Mouse (Mus musculus) kidney, postnatal 0 days (tissue): ENCODE measurements at regions not wholly inside any gene's neighbourhood (a gene's known extent, or its start where the extent isn't known, plus 50 kb on each side); places are given as distances from the start of the nearest gene placed in this dataset.

Experiments
- ATAC-seq: fragments of 200-750 bp; cut with Nextera tagmentation; replicated peaks from 2 replicates; pipeline ENCODE4 v1.8.0; 2017; ENCODE audit warnings: low read depth, moderate number of reproducible peaks, moderate TSS enrichment, moderate library complexity; ENCODE audit not compliant: low FRiP score
- DNase-seq: peaks from one replicate; pipeline ENCODE4 v3.0.0-alpha.2; 2016; ENCODE audit warnings: low spot score
- H3K27ac ChIP-seq: fragments of 300-500 bp; sonication (generic); 2 replicates; pipeline ENCODE4 v1.5.1; 2014; ENCODE audit warnings: mild to moderate bottlenecking
- H3K27me3 ChIP-seq: fragments of 300-500 bp; sonication (generic); 2 replicates; pipeline ENCODE4 v1.6.1; 2014; ENCODE audit warnings: low read length, mixed read lengths; ENCODE audit not compliant: insufficient read depth
- H3K36me3 ChIP-seq: fragments of 300-500 bp; sonication (generic); 2 replicates; pipeline ENCODE4 v1.6.1; 2014; ENCODE audit warnings: low read length, mixed read lengths; ENCODE audit not compliant: insufficient read depth
- H3K4me1 ChIP-seq: fragments of 300-500 bp; sonication (generic); replicated peaks from 2 replicates; pipeline ENCODE4 v1.6.1; 2014; ENCODE audit warnings: antibody characterized with exemption, low read length, mixed read lengths; ENCODE audit not compliant: insufficient read depth
- H3K4me2 ChIP-seq: fragments of 300-500 bp; sonication (generic); 2 replicates; pipeline ENCODE4 v1.6.1; 2014; ENCODE audit warnings: mild to moderate bottlenecking, low read length, moderate library complexity, mixed read lengths
- H3K4me3 ChIP-seq: fragments of 300-500 bp; sonication (generic); replicated peaks from 2 replicates; pipeline ENCODE4 v1.5.1; 2014; ENCODE audit warnings: low read depth, low read length
- H3K9ac ChIP-seq: fragments of 300-500 bp; sonication (generic); 2 replicates; pipeline ENCODE4 v1.6.1; 2014; ENCODE audit warnings: low read depth, low read length
- H3K9me3 ChIP-seq: fragments of 300-500 bp; sonication (generic); replicated peaks from 2 replicates; pipeline ENCODE4 v1.6.1; 2016; ENCODE audit warnings: low read length, inconsistent platforms, mixed read lengths
- CTCF ChIP-seq: IDR thresholded peaks from 2 replicates; pipeline ENCODE4 v1.5.1; 2016; ENCODE audit warnings: antibody characterized with exemption, low read depth, mild to moderate bottlenecking, moderate library complexity
- WGBS: fragments of 180-500 bp; shearing (Covaris S2); extraction: QIAGEN DNeasy Blood & Tissue Kit; methylation state at CpG from one replicate; pipeline ENCODE4 v1.1.7; 2014; 5-methylcytosine and 5-hydroxymethylcytosine counted together

- ATAC-seq (peak; percentile 74), DNase-seq (peak; percentile 97)
- 5% methylated on average over 19 of the region's 19 CpGs for WGBS
- peak overlapping the region; percentile 23; the same call in 1 of the 2 replicates for H3K9ac ChIP-seq
- no peaks in the 10 kb centered on the region for H3K36me3 ChIP-seq
- H3K27ac ChIP-seq: peak overlapping the region; percentile 62; the same call in 1 of the 2 replicates
- peak; percentile 99 for TF ChIP-seq CTCF
- peak overlapping the region; percentile 62 for H3K4me2 ChIP-seq
- peaks cover 6% of the 10 kb centered on the region; the same call in 1 of the 2 replicates for H3K4me1 ChIP-seq
- H3K9me3 ChIP-seq: no peaks in the 10 kb centered on the region
- peak overlapping the region; percentile 38 for H3K4me3 ChIP-seq
- H3K27me3 ChIP-seq: no peaks in the 10 kb centered on the region
These were observed 137.6 kb upstream of the Slc24a2 start for GRCm38 (mm10) chr4:87367732-87368412.

- peak; percentile 79 for DNase-seq
- WGBS: 21% methylated on average over 6 of the region's 6 CpGs
- no peak overlapping the region for H3K4me2 ChIP-seq
These were observed 131.9 kb upstream of the Slc24a2 start for GRCm38 (mm10) chr4:87362201-87362600.

GRCm38 (mm10) chr4:87359483-87359882 is 129.2 kb upstream of the Slc24a2 start:
- DNase-seq (peak; percentile 65), ATAC-seq (no peak; the same call in 1 of the 2 replicates)
- Histone ChIP-seq H3K27me3 (no peaks in the 10 kb centered on the region), H3K4me2 (peak overlapping the region; percentile 48), H3K27ac (no peak overlapping the region), H3K4me1 (no peaks in the 10 kb centered on the region), H3K9me3 (no peaks in the 10 kb centered on the region), H3K9ac (no peak overlapping the region), H3K4me3 (no peak overlapping the region), H3K36me3 (no peaks in the 10 kb centered on the region)
- TF ChIP-seq CTCF: peak; percentile 68
- 29% methylated on average over 9 of the region's 9 CpGs for WGBS

More at GRCm38 (mm10) chr4:87362201-87362600, 131.9 kb upstream of the Slc24a2 start:
- Histone ChIP-seq H3K27me3 (no peaks in the 10 kb centered on the region), H3K9ac (no peak overlapping the region), H3K4me3 (no peak overlapping the region), H3K27ac (no peak overlapping the region), H3K4me1 (no peaks in the 10 kb centered on the region), H3K36me3 (no peaks in the 10 kb centered on the region), H3K9me3 (no peaks in the 10 kb centered on the region)
- 0 out of 2 replicates have a peak, but pooled peaks have one; percentile 29 for ATAC-seq
- TF ChIP-seq CTCF: peak; percentile 66

- 88% methylated on average over 3 of the region's 3 CpGs for WGBS
- TF ChIP-seq CTCF: no peak
These were observed 128.7 kb upstream of the Slc24a2 start for GRCm38 (mm10) chr4:87359004-87359403.

DNA sequence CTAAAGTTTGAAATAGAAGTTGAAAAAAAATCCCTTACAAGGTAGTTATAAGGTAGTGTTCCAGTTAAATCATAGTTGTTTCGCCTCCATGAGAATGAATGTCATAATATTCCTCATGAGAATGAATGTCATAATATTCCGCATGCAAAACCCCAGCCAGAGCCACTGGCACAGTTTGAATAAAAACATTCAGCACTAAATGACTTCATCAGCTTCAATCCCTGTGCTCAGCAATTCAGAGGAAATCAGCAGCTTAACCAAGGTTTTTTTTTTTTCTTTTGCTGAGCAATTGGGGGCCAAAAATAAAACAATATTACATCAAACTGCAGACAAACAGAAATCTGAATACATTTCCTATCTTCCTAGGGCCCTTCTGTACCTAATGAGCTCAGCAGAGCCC is 102.7 kb upstream of the Slc24a2 start:
- no peak for ATAC-seq
- no peaks in the 10 kb centered on the region for H3K36me3 ChIP-seq
- H3K27me3 ChIP-seq: no peaks in the 10 kb centered on the region
- H3K9me3 ChIP-seq: no peaks in the 10 kb centered on the region
- WGBS: 91% methylated on average over 2 of the region's 2 CpGs
- no peak for TF ChIP-seq CTCF
- no peak overlapping the region for H3K9ac ChIP-seq
- no peak overlapping the region for H3K27ac ChIP-seq
- DNase-seq: no peak
- H3K4me3 ChIP-seq: no peak overlapping the region
- no peak overlapping the region for H3K4me2 ChIP-seq
- H3K4me1 ChIP-seq: no peaks in the 10 kb centered on the region

More at GRCm38 (mm10) chr4:87359004-87359403, 128.7 kb upstream of the Slc24a2 start:
- no peaks in the 10 kb centered on the region for H3K4me1 ChIP-seq
- H3K36me3 ChIP-seq: no peaks in the 10 kb centered on the region
- DNase-seq (no peak), ATAC-seq (no peak)
- no peaks in the 10 kb centered on the region for H3K27me3 ChIP-seq
- H3K27ac ChIP-seq: no peak overlapping the region
- H3K9me3 ChIP-seq: no peaks in the 10 kb centered on the region
- H3K4me2 ChIP-seq: no peak overlapping the region
- H3K4me3 ChIP-seq: no peak overlapping the region
- H3K9ac ChIP-seq: no peak overlapping the region

GRCm38 (mm10) chr4:87329136-87329535 is 98.9 kb upstream of the Slc24a2 start:
- no peak for ATAC-seq

More at GRCm38 (mm10) chr4:87329136-87329535, 98.9 kb upstream of the Slc24a2 start:
- Histone ChIP-seq H3K9ac (no peak overlapping the region), H3K36me3 (no peaks in the 10 kb centered on the region), H3K27me3 (no peaks in the 10 kb centered on the region), H3K4me3 (no peak overlapping the region), H3K4me1 (no peaks in the 10 kb centered on the region), H3K9me3 (no peaks in the 10 kb centered on the region), H3K27ac (no peak overlapping the region), H3K4me2 (no peak overlapping the region)
- 75% methylated on average over 6 of the region's 6 CpGs for WGBS
- no peak for TF ChIP-seq CTCF
- DNase-seq: no peak
